Mouse (Mus musculus): ENCODE data around the gene Scrt2. TPM values are rescaled to one million over a fixed set of nuclear protein-coding genes. Genes with fewer than 3 reads are reported as not detected.

Scrt2 gene
- total RNA-seq (2023) = not detected in 2 replicates

GRCm38 (mm10) chr2:152080685-152081541, at the start of gene Scrt2:
Gene Scrt2 (plus strand): TSS chr2:152081529.

GRCm38 (mm10) chr2:152105318-152106224, 24.2 kb downstream of the Scrt2 start, which contains the start of gene Srxn1:
Gene Srxn1 (plus strand): TSS chr2:152105516.

GRCm38 (mm10) chr2:152143279-152144157, 62.2 kb downstream of the Scrt2 start, which contains the start of gene Tcf15:
Gene Tcf15 (plus strand): TSS chr2:152143561.

Other genes starting within 250 kb of the Scrt2 start
- not detected in 2 replicates for gene Rspo4, start 238.6 kb upstream of the Scrt2 start, total RNA-seq (2023)
- gene Angpt4, start 170.3 kb upstream of the Scrt2 start, total RNA-seq (2023) = not detected in 2 replicates
- 28.0 and 37.0 TPM in 2 replicates for gene Fam110a, start 101.3 kb upstream of the Scrt2 start, total RNA-seq (2023)
- 1.7 and 2.0 TPM in 2 replicates for gene Slc52a3, start 85.0 kb upstream of the Scrt2 start, total RNA-seq (2023)
- 3.6 and 3.8 TPM in 2 replicates for gene Srxn1, start 24.0 kb downstream of the Scrt2 start, total RNA-seq (2023)
- not detected in 2 replicates for gene Tcf15, start 62.0 kb downstream of the Scrt2 start, total RNA-seq (2023)
- gene Csnk2a1, start 145.3 kb downstream of the Scrt2 start, total RNA-seq (2023) = 52.7 and 59.7 TPM in 2 replicates
- 119 and 165 TPM in 2 replicates for gene Tbc1d20, start 212.3 kb downstream of the Scrt2 start, total RNA-seq (2023)